Mouse (Mus musculus): ENCODE data around the gene Zgrf1. TPM values are rescaled to one million over a fixed set of nuclear protein-coding genes. Genes with fewer than 3 reads are reported as not detected.
A peak's percentile ranks its signal among the peaks of the same experiment; 100 is the strongest.

The Zgrf1 gene
- polyA plus RNA-seq, 1 experiment from 2014 or later, result 6.3 TPM

- H3K4me2 ChIP-seq (ENCODE audit: low read depth, low read length), result no peak overlapping the region
- H3K9ac ChIP-seq (ENCODE audit: low read length), result no peak overlapping the region
- no peak overlapping the region for H3K27ac ChIP-seq (ENCODE audit: low read length)
- ATAC-seq (ENCODE audit: insufficient read depth, low FRiP score), result no peak
- 2% methylated on average over 10 of the region's 10 CpGs for WGBS
- no peaks in the 10 kb centered on the region for H3K36me3 ChIP-seq (ENCODE audit: control insufficient read depth, insufficient read depth, low read length)
- H3K27me3 ChIP-seq (ENCODE audit: control insufficient read depth, insufficient read depth, low read length), result peaks cover 77% of the 10 kb centered on the region
- H3K9me3 ChIP-seq (replicated peaks; ENCODE audit: control insufficient read depth, low read length), result no peaks in the 10 kb centered on the region
- no peak overlapping the region for H3K4me3 ChIP-seq (replicated peaks; ENCODE audit: low read length)
- peaks cover 26% of the 10 kb centered on the region for H3K4me1 ChIP-seq (ENCODE audit: control insufficient read depth, insufficient read depth, low read length)
Measured at GRCm38 (mm10) chr3:127631582-127631981, 78.3 kb downstream of the Zgrf1 start.

- H3K9me3 ChIP-seq (replicated peaks; ENCODE audit: control insufficient read depth, low read length), result no peaks in the 10 kb centered on the region
- peaks cover 77% of the 10 kb centered on the region for H3K27me3 ChIP-seq (ENCODE audit: control insufficient read depth, insufficient read depth, low read length)
- no peaks in the 10 kb centered on the region for H3K36me3 ChIP-seq (ENCODE audit: control insufficient read depth, insufficient read depth, low read length)
- peak overlapping the region; percentile 60 for H3K4me2 ChIP-seq (ENCODE audit: low read depth, low read length)
- no peak overlapping the region for H3K9ac ChIP-seq (ENCODE audit: low read length)
- H3K27ac ChIP-seq (ENCODE audit: low read length), result no peak overlapping the region
- under 1% methylated on average over 29 of the region's 32 CpGs for WGBS
- peak overlapping the region; percentile 43 for H3K4me3 ChIP-seq (replicated peaks; ENCODE audit: low read length)
- no peak for ATAC-seq (ENCODE audit: insufficient read depth, low FRiP score)
- peaks cover 26% of the 10 kb centered on the region for H3K4me1 ChIP-seq (ENCODE audit: control insufficient read depth, insufficient read depth, low read length)
Measured at GRCm38 (mm10) chr3:127632531-127632930, 79.2 kb downstream of the Zgrf1 start.

- H3K4me2 ChIP-seq (ENCODE audit: low read depth, low read length), result peak within 1 kb of the TSS; percentile 60
- no peaks in the 10 kb centered on the region for H3K36me3 ChIP-seq (ENCODE audit: control insufficient read depth, insufficient read depth, low read length)
- no peak within 1 kb of the TSS for H3K9ac ChIP-seq (ENCODE audit: low read length)
- WGBS, result under 1% methylated on average over 92 of the region's 92 CpGs
- H3K4me3 ChIP-seq (replicated peaks; ENCODE audit: low read length), result peak within 1 kb of the TSS; percentile 43
- H3K9me3 ChIP-seq (replicated peaks; ENCODE audit: control insufficient read depth, low read length), result no peaks in the 10 kb centered on the region
- H3K4me1 ChIP-seq (ENCODE audit: control insufficient read depth, insufficient read depth, low read length), result peaks cover 26% of the 10 kb centered on the region
- no peak; the same call in 1 of the 2 replicates for ATAC-seq (ENCODE audit: insufficient read depth, low FRiP score)
- H3K27me3 ChIP-seq (ENCODE audit: control insufficient read depth, insufficient read depth, low read length), result peaks cover 79% of the 10 kb centered on the region
- no peak within 1 kb of the TSS for H3K27ac ChIP-seq (ENCODE audit: low read length)
Measured at GRCm38 (mm10) chr3:127633080-127634032, 80.1 kb downstream of the Zgrf1 start, which contains the start of gene Neurog2. Neurog2 (plus strand) TSS chr3:127633135.

- Histone ChIP-seq H3K27ac (ENCODE audit: low read length) (no peak overlapping the region), H3K36me3 (ENCODE audit: control insufficient read depth, insufficient read depth, low read length) (no peaks in the 10 kb centered on the region), H3K9me3 (replicated peaks; ENCODE audit: control insufficient read depth, low read length) (no peaks in the 10 kb centered on the region), H3K9ac (ENCODE audit: low read length) (no peak overlapping the region), H3K4me2 (ENCODE audit: low read depth, low read length) (peak overlapping the region; percentile 60), H3K4me3 (replicated peaks; ENCODE audit: low read length) (peak overlapping the region; percentile 43), H3K27me3 (ENCODE audit: control insufficient read depth, insufficient read depth, low read length) (peaks cover 89% of the 10 kb centered on the region), H3K4me1 (ENCODE audit: control insufficient read depth, insufficient read depth, low read length) (peaks cover 26% of the 10 kb centered on the region)
- peak; percentile 89 for ATAC-seq (ENCODE audit: insufficient read depth, low FRiP score)
- WGBS, result under 1% methylated on average over 58 of the region's 58 CpGs
Measured at GRCm38 (mm10) chr3:127634101-127634983, 81.1 kb downstream of the Zgrf1 start.

GRCm38 (mm10) chr3:127634984-127635349, 81.7 kb downstream of the Zgrf1 start:
- Histone ChIP-seq H3K27ac (ENCODE audit: low read length) (no peak overlapping the region), H3K4me2 (ENCODE audit: low read depth, low read length) (no peak overlapping the region), H3K9ac (ENCODE audit: low read length) (no peak overlapping the region), H3K9me3 (replicated peaks; ENCODE audit: control insufficient read depth, low read length) (no peaks in the 10 kb centered on the region), H3K4me3 (replicated peaks; ENCODE audit: low read length) (no peak overlapping the region), H3K27me3 (ENCODE audit: control insufficient read depth, insufficient read depth, low read length) (peaks cover 90% of the 10 kb centered on the region), H3K36me3 (ENCODE audit: control insufficient read depth, insufficient read depth, low read length) (no peaks in the 10 kb centered on the region), H3K4me1 (ENCODE audit: control insufficient read depth, insufficient read depth, low read length) (peaks cover 26% of the 10 kb centered on the region)
- ATAC-seq (ENCODE audit: insufficient read depth, low FRiP score), result no peak
- WGBS, result 10% methylated on average over 3 of the region's 3 CpGs

- no peak overlapping the region for H3K9ac ChIP-seq (ENCODE audit: low read length)
- no peaks in the 10 kb centered on the region for H3K9me3 ChIP-seq (replicated peaks; ENCODE audit: control insufficient read depth, low read length)
- no peaks in the 10 kb centered on the region for H3K36me3 ChIP-seq (ENCODE audit: control insufficient read depth, insufficient read depth, low read length)
- no peak overlapping the region for H3K4me2 ChIP-seq (ENCODE audit: low read depth, low read length)
- peaks cover 79% of the 10 kb centered on the region for H3K27me3 ChIP-seq (ENCODE audit: control insufficient read depth, insufficient read depth, low read length)
- no peak for ATAC-seq (ENCODE audit: insufficient read depth, low FRiP score)
- no peak overlapping the region for H3K27ac ChIP-seq (ENCODE audit: low read length)
- no peak overlapping the region for H3K4me3 ChIP-seq (replicated peaks; ENCODE audit: low read length)
- H3K4me1 ChIP-seq (ENCODE audit: control insufficient read depth, insufficient read depth, low read length), result no peaks in the 10 kb centered on the region
- WGBS, result 2% methylated on average over 36 of the region's 36 CpGs
Measured at GRCm38 (mm10) chr3:127639875-127640761, 86.8 kb downstream of the Zgrf1 start.

- no peak overlapping the region for H3K4me3 ChIP-seq (replicated peaks; ENCODE audit: low read length)
- peaks cover 76% of the 10 kb centered on the region for H3K27me3 ChIP-seq (ENCODE audit: control insufficient read depth, insufficient read depth, low read length)
- no peaks in the 10 kb centered on the region for H3K36me3 ChIP-seq (ENCODE audit: control insufficient read depth, insufficient read depth, low read length)
- H3K4me2 ChIP-seq (ENCODE audit: low read depth, low read length), result no peak overlapping the region
- no peak overlapping the region for H3K9ac ChIP-seq (ENCODE audit: low read length)
- no peaks in the 10 kb centered on the region for H3K4me1 ChIP-seq (ENCODE audit: control insufficient read depth, insufficient read depth, low read length)
- H3K27ac ChIP-seq (ENCODE audit: low read length), result no peak overlapping the region
- ATAC-seq (ENCODE audit: insufficient read depth, low FRiP score), result no peak
- WGBS, result 4% methylated on average over 37 of the region's 37 CpGs
- no peaks in the 10 kb centered on the region for H3K9me3 ChIP-seq (replicated peaks; ENCODE audit: control insufficient read depth, low read length)
Measured at GRCm38 (mm10) chr3:127640762-127641700, 87.7 kb downstream of the Zgrf1 start.

- 9% methylated on average over 5 of the region's 5 CpGs for WGBS
- no peaks in the 10 kb centered on the region for H3K36me3 ChIP-seq (ENCODE audit: control insufficient read depth, insufficient read depth, low read length)
- H3K4me2 ChIP-seq (ENCODE audit: low read depth, low read length), result no peak overlapping the region
- ATAC-seq (ENCODE audit: insufficient read depth, low FRiP score), result no peak
- H3K9ac ChIP-seq (ENCODE audit: low read length), result no peak overlapping the region
- H3K9me3 ChIP-seq (replicated peaks; ENCODE audit: control insufficient read depth, low read length), result no peaks in the 10 kb centered on the region
- no peaks in the 10 kb centered on the region for H3K4me1 ChIP-seq (ENCODE audit: control insufficient read depth, insufficient read depth, low read length)
- peaks cover 79% of the 10 kb centered on the region for H3K27me3 ChIP-seq (ENCODE audit: control insufficient read depth, insufficient read depth, low read length)
- H3K27ac ChIP-seq (ENCODE audit: low read length), result no peak overlapping the region
- no peak overlapping the region for H3K4me3 ChIP-seq (replicated peaks; ENCODE audit: low read length)
Measured at GRCm38 (mm10) chr3:127642211-127642610, 88.9 kb downstream of the Zgrf1 start.
